Mouse (Mus musculus) adrenal gland, adult (tissue): ENCODE measurements around the gene Nup107.
"Not testable (repeated sequence)": the region's sequence is repeated elsewhere in the genome, so short reads cannot be mapped to it uniquely, and the experiment has no call there.

Experiments
- DNase-seq, 2 experiments: peaks; one replicate each; pipeline ENCODE4 v3.0.0; 2022 to 2023; ENCODE audit warnings: low spot score in 1 of 2; ENCODE audit not compliant: inconsistent age in 2 of 2

The Nup107 gene

GRCm38 (mm10) chr10:117766111-117766895, 26.2 kb downstream of the Nup107 start:
- DNase-seq = no peak

GRCm38 (mm10) chr10:117765116-117765894, 27.2 kb downstream of the Nup107 start:
- no peak for DNase-seq

- DNase-seq = no peak
Measured at GRCm38 (mm10) chr10:117764598-117764997, 27.9 kb downstream of the Nup107 start.

GRCm38 (mm10) chr10:117763588-117764190, 28.8 kb downstream of the Nup107 start:
- DNase-seq = no peak

DNA sequence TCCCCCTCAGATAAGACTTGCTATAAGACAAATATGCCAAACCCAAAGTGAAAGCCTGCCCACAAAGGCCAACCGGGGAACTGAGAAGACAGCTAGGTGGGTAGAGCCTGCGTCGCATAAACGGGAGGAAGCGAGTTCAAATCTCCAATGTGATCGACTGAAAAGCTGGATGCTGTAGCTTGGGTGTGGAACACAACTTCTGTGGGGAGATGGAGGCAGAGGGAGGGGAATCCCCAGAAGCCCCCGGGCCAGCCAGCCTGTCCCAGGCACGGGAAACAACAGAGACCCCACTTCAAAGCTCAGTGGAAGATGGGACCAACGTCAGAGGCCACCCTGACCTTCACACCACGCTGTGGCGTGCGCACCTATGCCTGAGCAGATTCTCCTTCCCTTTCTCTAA, 29.5 kb downstream of the Nup107 start:
- DNase-seq = no peak

- DNase-seq = no peak
Measured at GRCm38 (mm10) chr10:117762281-117762830, 30.1 kb downstream of the Nup107 start.

GRCm38 (mm10) chr10:117761551-117761950, 31.0 kb downstream of the Nup107 start:
- no peak for DNase-seq

DNA sequence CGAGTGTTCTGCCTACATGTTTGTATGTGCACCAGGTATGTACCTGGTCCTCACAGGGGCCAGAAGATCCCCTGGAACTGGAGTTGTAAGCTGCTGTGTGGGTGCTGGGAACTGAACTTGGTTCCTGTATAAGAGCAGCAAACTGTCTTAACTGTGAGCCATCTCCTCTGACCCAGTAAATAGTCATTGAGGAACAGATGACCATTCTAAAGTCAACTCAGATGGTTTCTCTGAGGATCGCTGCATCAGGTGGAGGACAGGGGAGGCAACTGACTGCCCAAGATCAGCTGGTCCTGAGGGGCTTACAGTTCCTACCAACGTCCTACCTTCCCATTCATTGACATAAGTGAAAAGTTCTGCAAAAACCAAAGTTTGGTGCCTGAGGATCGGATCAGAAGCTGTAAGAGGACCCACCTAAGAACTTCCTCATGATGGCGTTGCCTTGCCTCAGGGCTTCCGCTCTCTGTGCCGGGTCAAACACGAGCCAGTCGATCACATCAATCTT, 31.6 kb downstream of the Nup107 start:
- no peak for DNase-seq

- no peak for DNase-seq
Measured at GRCm38 (mm10) chr10:117759844-117760630, 32.5 kb downstream of the Nup107 start.

DNA sequence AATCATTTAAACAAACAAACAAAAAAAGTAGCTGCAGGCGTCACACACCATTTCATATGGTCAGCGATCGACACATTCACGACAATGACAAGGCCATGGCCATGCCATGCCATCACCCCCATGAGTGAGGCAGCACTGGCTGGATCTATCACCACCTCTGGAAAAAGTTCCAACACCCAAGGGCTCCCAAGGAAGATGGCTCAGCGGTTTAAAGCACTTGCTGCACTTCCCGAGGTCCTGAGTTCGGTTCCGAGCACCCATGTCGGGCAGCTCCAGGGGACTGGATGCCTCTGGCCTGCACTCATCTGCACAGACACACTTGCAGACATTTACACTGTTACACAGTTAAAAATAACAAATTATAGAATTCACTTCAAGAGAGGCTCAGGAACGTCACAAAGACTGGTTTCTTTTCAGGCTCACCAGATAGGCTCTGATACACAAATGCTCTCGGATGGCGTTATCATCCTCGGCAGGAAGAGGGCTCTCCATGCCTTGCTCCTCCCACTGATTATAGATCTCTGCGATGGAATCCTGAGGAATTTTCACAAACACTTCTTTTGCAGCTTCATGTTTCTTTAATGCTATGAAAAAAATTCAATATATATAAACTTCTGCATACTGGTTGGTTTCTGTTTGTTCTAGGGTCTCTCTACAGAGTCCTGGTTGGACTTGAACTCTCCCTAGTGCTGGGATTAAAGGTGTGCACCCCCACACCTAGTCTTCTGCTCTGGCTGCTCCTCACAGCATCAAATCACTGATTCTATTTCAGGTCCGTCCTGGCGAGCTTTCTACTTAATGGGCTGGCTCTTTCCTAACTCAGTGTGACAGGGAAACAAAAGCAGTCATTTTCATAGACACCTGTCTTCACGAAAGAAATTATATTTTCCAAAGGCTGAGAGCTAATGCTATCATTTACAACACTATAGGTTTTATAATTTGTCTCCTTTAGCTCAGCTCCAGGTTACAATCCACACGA, 33.5 kb downstream of the Nup107 start:
- no peak for DNase-seq

- DNase-seq = not testable (repeated sequence)
Measured at GRCm38 (mm10) chr10:117758344-117758743, 34.2 kb downstream of the Nup107 start.

- DNase-seq = no peak
Measured at GRCm38 (mm10) chr10:117757796-117758342, 34.6 kb downstream of the Nup107 start.

DNA sequence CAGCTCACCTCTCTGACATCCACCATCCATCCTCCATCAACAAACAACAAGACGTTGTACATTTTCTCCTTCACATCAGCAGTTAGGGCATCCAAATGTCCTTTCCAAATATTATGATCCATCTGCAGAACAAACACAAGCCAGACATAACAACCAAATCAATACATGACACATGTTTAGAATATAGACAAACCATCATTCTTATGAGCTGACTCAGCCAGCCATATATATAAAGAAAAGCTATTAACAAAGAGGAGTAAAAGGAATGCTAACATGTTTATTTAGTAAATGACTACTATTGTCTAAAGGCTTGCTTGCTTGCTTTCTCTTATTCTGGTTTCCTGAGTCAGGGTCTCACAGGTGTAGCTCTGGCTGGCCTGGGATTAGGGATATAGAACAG, 35.2 kb downstream of the Nup107 start:
- no peak for DNase-seq

- no peak for DNase-seq
Measured at GRCm38 (mm10) chr10:117756784-117757183, 35.7 kb downstream of the Nup107 start.

GRCm38 (mm10) chr10:117755799-117756467, 36.6 kb downstream of the Nup107 start:
- DNase-seq = no peak

- DNase-seq = no peak
Measured at GRCm38 (mm10) chr10:117755086-117755798, 37.3 kb downstream of the Nup107 start.

DNA sequence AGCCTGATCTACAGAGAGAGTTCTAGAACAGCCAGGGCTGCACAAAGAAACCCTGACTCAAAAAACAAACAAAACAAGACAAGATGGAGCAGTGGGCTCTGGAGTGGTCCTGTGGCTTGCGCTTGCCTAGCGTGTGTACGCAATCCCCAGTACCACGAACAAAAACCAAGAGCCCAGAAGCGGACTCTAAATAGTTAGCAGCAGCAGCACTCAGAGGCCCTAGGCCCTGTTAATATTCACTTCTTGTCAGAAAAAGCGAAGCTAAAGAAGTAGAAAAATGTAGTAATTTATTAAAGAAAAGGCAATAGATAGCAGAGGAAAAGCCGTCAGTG, 37.9 kb downstream of the Nup107 start:
- no peak for DNase-seq
